Mouse (Mus musculus): ENCODE data around the gene Tmem265. TPM values are rescaled to one million over a fixed set of nuclear protein-coding genes. Genes with fewer than 3 reads are reported as not detected.

The Tmem265 gene
- polyA plus RNA-seq, 1 experiment from 2014 or later, result 6.2 TPM

- H3K4me3 ChIP-seq, result peak overlapping the region; percentile 14
- peaks cover 7% of the 10 kb centered on the region; the same call in 1 of the 2 replicates for H3K9me3 ChIP-seq
- H3K27me3 ChIP-seq (ENCODE audit: poor library complexity, severe bottlenecking), result no peaks in the 10 kb centered on the region
- no peak overlapping the region for H3K27ac ChIP-seq
- DNase-seq (ENCODE audit: extremely low spot score, low spot score), result no peak
- 87% methylated on average over 1 of the region's 1 CpGs for WGBS
- peaks cover 21% of the 10 kb centered on the region for H3K36me3 ChIP-seq (replicated peaks)
- peaks cover 39% of the 10 kb centered on the region for H3K4me1 ChIP-seq
These were observed 55.1 kb downstream of the Tmem265 start for GRCm38 (mm10) chr7:127616336-127616735.

Other genes starting within 250 kb of the Tmem265 start
- gene Zfp768, start 215.8 kb upstream of the Tmem265 start, polyA plus RNA-seq (2016; fragmentation: Nextera tagmentation; extraction: Ambion mirVana), result 17.6 and 18.9 TPM in 2 replicates
- 7.6 TPM in 2 replicates for gene Zfp747, start 185.3 kb upstream of the Tmem265 start, polyA plus RNA-seq (2016; fragmentation: Nextera tagmentation; extraction: Ambion mirVana)
- gene 9130019O22Rik, start 174.2 kb upstream of the Tmem265 start, polyA plus RNA-seq (2016; fragmentation: Nextera tagmentation; extraction: Ambion mirVana), result 4.8 and 5.3 TPM in 2 replicates
- gene E430018J23Rik, start 167.8 kb upstream of the Tmem265 start, polyA plus RNA-seq (2016; fragmentation: Nextera tagmentation; extraction: Ambion mirVana), result 4.2 and 4.8 TPM in 2 replicates
- 5.8 and 6.1 TPM in 2 replicates for gene Zfp764, start 154.6 kb upstream of the Tmem265 start, polyA plus RNA-seq (2016; fragmentation: Nextera tagmentation; extraction: Ambion mirVana)
- 33.9 and 35.0 TPM in 2 replicates for gene Zfp688, start 139.3 kb upstream of the Tmem265 start, polyA plus RNA-seq (2016; fragmentation: Nextera tagmentation; extraction: Ambion mirVana)
- gene Zfp689, start 112.2 kb upstream of the Tmem265 start, polyA plus RNA-seq (2016; fragmentation: Nextera tagmentation; extraction: Ambion mirVana), result 14.4 and 15.4 TPM in 2 replicates
- gene Prr14, start 101.8 kb upstream of the Tmem265 start, polyA plus RNA-seq (2016; fragmentation: Nextera tagmentation; extraction: Ambion mirVana), result 47.3 and 50.9 TPM in 2 replicates
- gene Fbrs, start 82.2 kb upstream of the Tmem265 start, polyA plus RNA-seq (2016; fragmentation: Nextera tagmentation; extraction: Ambion mirVana), result 7.3 and 7.7 TPM in 2 replicates
- 52.8 and 63.6 TPM in 2 replicates for gene Srcap, start 49.4 kb upstream of the Tmem265 start, polyA plus RNA-seq (2016; fragmentation: Nextera tagmentation; extraction: Ambion mirVana)
- gene Gm42715, start 41.8 kb upstream of the Tmem265 start, polyA plus RNA-seq (2016; fragmentation: Nextera tagmentation; extraction: Ambion mirVana), result 15.9 and 18.4 TPM in 2 replicates
- 42.4 and 45.0 TPM in 2 replicates for gene Phkg2, start 11.9 kb downstream of the Tmem265 start, polyA plus RNA-seq (2016; fragmentation: Nextera tagmentation; extraction: Ambion mirVana)
- gene Ccdc189, start 27.2 kb downstream of the Tmem265 start, polyA plus RNA-seq (2016; fragmentation: Nextera tagmentation; extraction: Ambion mirVana), result 12.2 and 12.8 TPM in 2 replicates
- 60.5 and 62.8 TPM in 2 replicates for gene Rnf40, start 27.4 kb downstream of the Tmem265 start, polyA plus RNA-seq (2016; fragmentation: Nextera tagmentation; extraction: Ambion mirVana)
- 30.6 and 33.0 TPM in 2 replicates for gene Zfp629, start 54.4 kb downstream of the Tmem265 start, polyA plus RNA-seq (2016; fragmentation: Nextera tagmentation; extraction: Ambion mirVana)
- 44.5 and 50.4 TPM in 2 replicates for gene Bcl7c, start 147.5 kb downstream of the Tmem265 start, polyA plus RNA-seq (2016; fragmentation: Nextera tagmentation; extraction: Ambion mirVana)
- gene Ctf1, start 151.3 kb downstream of the Tmem265 start, polyA plus RNA-seq (2016; fragmentation: Nextera tagmentation; extraction: Ambion mirVana), result 5.9 and 6.0 TPM in 2 replicates
- gene Ctf2, start 170.8 kb downstream of the Tmem265 start, polyA plus RNA-seq (2016; fragmentation: Nextera tagmentation; extraction: Ambion mirVana), result 0.33 and 0.39 TPM in 2 replicates
- 7.6 and 8.2 TPM in 2 replicates for gene Fbxl19, start 183.2 kb downstream of the Tmem265 start, polyA plus RNA-seq (2016; fragmentation: Nextera tagmentation; extraction: Ambion mirVana)
- 8.4 and 9.8 TPM in 2 replicates for gene Orai3, start 208.4 kb downstream of the Tmem265 start, polyA plus RNA-seq (2016; fragmentation: Nextera tagmentation; extraction: Ambion mirVana)
- gene Setd1a, start 215.3 kb downstream of the Tmem265 start, polyA plus RNA-seq (2016; fragmentation: Nextera tagmentation; extraction: Ambion mirVana), result 16.0 and 17.1 TPM in 2 replicates
- gene Gm49388, start 224.2 kb downstream of the Tmem265 start, polyA plus RNA-seq (2016; fragmentation: Nextera tagmentation; extraction: Ambion mirVana), result not detected in 2 replicates
- gene Hsd3b7, start 239.2 kb downstream of the Tmem265 start, polyA plus RNA-seq (2016; fragmentation: Nextera tagmentation; extraction: Ambion mirVana), result 5.4 and 5.8 TPM in 2 replicates

Measured in forebrain, embryonic 10.5 days (tissue).